In genomic region chr8:71367529-71368176, GRCm38 (mm10) we compare ENCODE assay signal across 8 mouse cellular contexts. TPM values are rescaled to one million over a fixed set of nuclear protein-coding genes. Genes with fewer than 3 reads are reported as not detected.
A peak's percentile ranks its signal among the peaks of the same experiment; 100 is the strongest.
DNase-seq lines count a peak whose midpoint lies in the region; ATAC-seq and TF ChIP-seq lines count a peak whose summit lies in the region.

No protein-coding gene starts in this region.

- TF ChIP-seq CTCF in left cerebral cortex, adult 2 months (IDR thresholded peaks at IDR 0.05): no peak

- ATAC-seq in granulocyte monocyte progenitor cell, adult 5-6 weeks (replicated peaks; ENCODE audit: poor library complexity, severe bottlenecking): peak; percentile 68; the same call in 1 of the 2 replicates

- intact Hi-C loops in left cerebral cortex, adult 2 months (cut with DNase I): loop anchor here (2.0 to 5.0 kb wide), 4 partner anchors 29 to 555 kb away; partner anchors contain the start of genes Babam1, Haus8, Myo9b and Rpl18a
- intact Hi-C loops in left cerebral cortex, postnatal 36 days (cut with DNase I): loop anchor here (5.0 kb wide), 1 partner anchor 470 kb away; the partner anchor contains the start of gene Rpl18a
- intact Hi-C loops in left cerebral cortex, postnatal 25 days (cut with DNase I): loop anchor here (2.0 kb wide), 2 partner anchors 95 to 471 kb away; partner anchors contain the start of genes Haus8, Myo9b and Rpl18a

- no peak for DNase-seq in left cerebral cortex, adult 2 months (ENCODE audit: extremely low spot score in 1 of 2, low spot score in 2 of 2)
- no peak for DNase-seq in left cerebral cortex, postnatal 36 days (ENCODE audit: low spot score in 2 of 2)
- DNase-seq in cerebellum, postnatal 10 days: peak; percentile 54 to 59
- DNase-seq in lung, postnatal 10 days: peak; percentile 19
- DNase-seq in urinary bladder, postnatal 36 days (ENCODE audit: low spot score in 2 of 2): no peak
- no peak for DNase-seq in left cerebral cortex, postnatal 25 days (ENCODE audit: low spot score in 2 of 2)
- DNase-seq in urinary bladder, postnatal 10 days (ENCODE audit: low spot score): no peak

- peak overlapping the region; percentile 99 for H3K27ac ChIP-seq in left cerebral cortex, adult 2 months

- H3K4me3 ChIP-seq in left cerebral cortex, adult 2 months: peak overlapping the region; percentile 65

RNA-seq across cellular contexts. Expression of gene Use1, which starts 1.0 kb away (rescaled TPM):
- 100 to 1,000 TPM; 110 to 113 TPM for total RNA-seq in left cerebral cortex, adult 2 months (2021)
- total RNA-seq in left cerebral cortex, postnatal 36 days (2021): 100 to 1,000 TPM; 104 to 119 TPM
- 108 and 154 TPM in 2 replicates for total RNA-seq in granulocyte monocyte progenitor cell, adult 5-6 weeks (2014; fragmentation: Nextera tagmentation)
- 140 and 156 TPM in 2 replicates for total RNA-seq in granulocyte monocyte progenitor cell, adult 5-6 weeks (2017)
- 100 to 1,000 TPM in 1 of 2 experiments, 10 to 100 TPM in 1; 95.9 to 102 TPM for total RNA-seq in left cerebral cortex, postnatal 25 days (2021)

RNA-seq across cellular contexts. Expression of gene Ocel1, which starts 3.4 kb away (rescaled TPM):
- total RNA-seq in left cerebral cortex, adult 2 months (2021): 10 to 100 TPM; 16.6 to 19.0 TPM
- 10 to 100 TPM; 15.4 to 18.1 TPM for total RNA-seq in left cerebral cortex, postnatal 36 days (2021)
- 8.8 and 12.4 TPM in 2 replicates for total RNA-seq in granulocyte monocyte progenitor cell, adult 5-6 weeks (2014; fragmentation: Nextera tagmentation)
- 8.9 TPM in 2 replicates for total RNA-seq in granulocyte monocyte progenitor cell, adult 5-6 weeks (2017)
- total RNA-seq in left cerebral cortex, postnatal 25 days (2021): 10 to 100 TPM; 14.8 to 18.6 TPM

RNA-seq across cellular contexts. Expression of gene Nr2f6, which starts 14.1 kb away (rescaled TPM):
- total RNA-seq in left cerebral cortex, adult 2 months (2021): 10 to 100 TPM; 41.7 to 44.8 TPM
- 10 to 100 TPM; 39.3 to 40.6 TPM for total RNA-seq in left cerebral cortex, postnatal 36 days (2021)
- 1.3 and 7.5 TPM in 2 replicates for total RNA-seq in granulocyte monocyte progenitor cell, adult 5-6 weeks (2014; fragmentation: Nextera tagmentation)
- total RNA-seq in granulocyte monocyte progenitor cell, adult 5-6 weeks (2017): 3.3 and 4.1 TPM in 2 replicates
- 10 to 100 TPM; 37.6 to 43.0 TPM for total RNA-seq in left cerebral cortex, postnatal 25 days (2021)

RNA-seq across cellular contexts. Expression of gene Ushbp1, which starts 27.9 kb away (rescaled TPM):
- total RNA-seq in left cerebral cortex, adult 2 months (2021): 1 to 10 TPM; 4.6 to 4.7 TPM
- total RNA-seq in left cerebral cortex, postnatal 36 days (2021): 1 to 10 TPM; 3.4 to 4.9 TPM
- total RNA-seq in granulocyte monocyte progenitor cell, adult 5-6 weeks (2014; fragmentation: Nextera tagmentation): not detected in 2 replicates
- not detected in 2 replicates for total RNA-seq in granulocyte monocyte progenitor cell, adult 5-6 weeks (2017)
- total RNA-seq in left cerebral cortex, postnatal 25 days (2021): 1 to 10 TPM; 4.9 to 5.0 TPM

RNA-seq across cellular contexts. Expression of gene Babam1, which starts 29.0 kb away (rescaled TPM):
- total RNA-seq in left cerebral cortex, adult 2 months (2021): 100 to 1,000 TPM in 1 of 2 experiments, 10 to 100 TPM in 1; 97.3 to 107 TPM
- 100 to 1,000 TPM; 101 to 116 TPM for total RNA-seq in left cerebral cortex, postnatal 36 days (2021)
- 70.0 and 84.9 TPM in 2 replicates for total RNA-seq in granulocyte monocyte progenitor cell, adult 5-6 weeks (2014; fragmentation: Nextera tagmentation)
- total RNA-seq in granulocyte monocyte progenitor cell, adult 5-6 weeks (2017): 98.5 and 101 TPM in 2 replicates
- total RNA-seq in left cerebral cortex, postnatal 25 days (2021): 100 to 1,000 TPM; 111 to 117 TPM

Comparison
In these comparisons a context has a peak if more than half of its experiments do, and no peak if none do; other contexts are left out.
1. DNase-seq: peak in cerebellum, postnatal 10 days (2 of 2) and lung, postnatal 10 days (single experiment); none in left cerebral cortex, adult 2 months (0 of 2), left cerebral cortex, postnatal 36 days (0 of 2), urinary bladder, postnatal 36 days (0 of 2), left cerebral cortex, postnatal 25 days (0 of 2) and urinary bladder, postnatal 10 days (single experiment).
2. RNA of gene Nr2f6, which starts 14.1 kb away (total RNA-seq): 41.7 to 44.8 TPM in left cerebral cortex, adult 2 months, 37.6 to 43.0 TPM in left cerebral cortex, postnatal 25 days and 39.3 to 40.6 TPM in left cerebral cortex, postnatal 36 days; 1.3 to 7.5 TPM in granulocyte monocyte progenitor cell, adult 5-6 weeks; every median in the first group is over 4 times any median in the second.